Mouse (Mus musculus): Measurements from ENCODE around the gene Auts2. TPM values are rescaled to one million over a fixed set of nuclear protein-coding genes. Genes with fewer than 3 reads are reported as not detected.

Auts2 gene
- polyA plus RNA-seq, 1 experiment from 2014 or later, result 97.2 TPM

- Histone ChIP-seq H3K27ac (ENCODE audit: low read length) (peak overlapping the region; percentile 99), H3K4me3 (replicated peaks; ENCODE audit: low read length) (peak overlapping the region; percentile 99), H3K4me2 (ENCODE audit: low read length) (peak overlapping the region; percentile 60), H3K36me3 (ENCODE audit: control insufficient read depth, insufficient read depth) (no peaks in the 10 kb centered on the region), H3K4me1 (replicated peaks; ENCODE audit: control insufficient read depth, insufficient read depth, low read length) (peaks cover 27% of the 10 kb centered on the region), H3K9me3 (ENCODE audit: control insufficient read depth, low read length) (no peaks in the 10 kb centered on the region), H3K9ac (replicated peaks; ENCODE audit: low read depth, low read length) (peak overlapping the region; percentile 100), H3K27me3 (replicated peaks; ENCODE audit: control insufficient read depth, insufficient read depth, low read length) (no peaks in the 10 kb centered on the region)
- ATAC-seq, result peak; percentile 38
- under 1% methylated on average over 39 of the region's 44 CpGs for WGBS
These were observed 1005.9 kb downstream of the Auts2 start for GRCm38 (mm10) chr5:131537155-131537830.

- Histone ChIP-seq H3K4me3 (replicated peaks; ENCODE audit: low read length) (peak overlapping the region; percentile 99), H3K4me1 (replicated peaks; ENCODE audit: control insufficient read depth, insufficient read depth, low read length) (peaks cover 41% of the 10 kb centered on the region), H3K27me3 (replicated peaks; ENCODE audit: control insufficient read depth, insufficient read depth, low read length) (no peaks in the 10 kb centered on the region), H3K4me2 (ENCODE audit: low read length) (peak overlapping the region; percentile 60), H3K27ac (ENCODE audit: low read length) (peak overlapping the region; percentile 99), H3K36me3 (ENCODE audit: control insufficient read depth, insufficient read depth) (no peaks in the 10 kb centered on the region), H3K9ac (replicated peaks; ENCODE audit: low read depth, low read length) (peak overlapping the region; percentile 100), H3K9me3 (ENCODE audit: control insufficient read depth, low read length) (no peaks in the 10 kb centered on the region)
- ATAC-seq, result no peak
- WGBS, result 6% methylated on average over 6 of the region's 6 CpGs
These were observed 1007.4 kb downstream of the Auts2 start for GRCm38 (mm10) chr5:131535752-131536151.

DNA sequence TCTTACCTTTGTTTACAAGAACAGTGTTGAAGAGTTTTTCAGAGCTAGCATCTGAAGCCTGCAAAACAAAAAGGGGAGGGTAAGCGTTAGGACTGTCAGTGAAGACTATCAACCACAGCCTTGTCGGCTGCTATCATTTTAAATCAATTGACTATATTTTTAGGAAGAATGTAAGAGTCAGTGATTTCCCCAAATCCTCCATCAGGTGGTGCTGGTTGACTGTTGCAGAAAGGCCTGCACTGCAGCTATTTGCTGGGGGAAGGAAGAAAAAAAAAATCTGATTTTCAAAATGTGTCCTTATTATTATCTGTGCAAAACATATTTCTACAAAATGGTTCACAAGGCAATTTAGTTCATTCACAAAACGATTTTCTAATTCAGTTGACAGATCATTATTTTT, 1009.3 kb downstream of the Auts2 start:
- Histone ChIP-seq H3K4me3 (replicated peaks; ENCODE audit: low read length) (peak overlapping the region; percentile 42), H3K27ac (ENCODE audit: low read length) (no peak overlapping the region; the same call in 1 of the 2 replicates)

GRCm38 (mm10) chr5:131531744-131532552, 1011.2 kb downstream of the Auts2 start:
- WGBS, result 8% methylated on average over 15 of the region's 15 CpGs
- peak; percentile 73 for ATAC-seq

More for the DNA sequence above, 1009.3 kb downstream of the Auts2 start:
- WGBS, result 8% methylated on average over 3 of the region's 3 CpGs
- Histone ChIP-seq H3K36me3 (ENCODE audit: control insufficient read depth, insufficient read depth) (no peaks in the 10 kb centered on the region), H3K27me3 (replicated peaks; ENCODE audit: control insufficient read depth, insufficient read depth, low read length) (no peaks in the 10 kb centered on the region), H3K9ac (replicated peaks; ENCODE audit: low read depth, low read length) (peak overlapping the region; percentile 51), H3K4me2 (ENCODE audit: low read length) (peak overlapping the region; percentile 64), H3K9me3 (ENCODE audit: control insufficient read depth, low read length) (no peaks in the 10 kb centered on the region), H3K4me1 (replicated peaks; ENCODE audit: control insufficient read depth, insufficient read depth, low read length) (peaks cover 58% of the 10 kb centered on the region)
- ATAC-seq, result no peak

GRCm38 (mm10) chr5:131530828-131531227, 1012.3 kb downstream of the Auts2 start:
- Histone ChIP-seq H3K4me1 (replicated peaks; ENCODE audit: control insufficient read depth, insufficient read depth, low read length) (peaks cover 72% of the 10 kb centered on the region), H3K4me2 (ENCODE audit: low read length) (peak overlapping the region; percentile 56), H3K36me3 (ENCODE audit: control insufficient read depth, insufficient read depth) (no peaks in the 10 kb centered on the region), H3K4me3 (replicated peaks; ENCODE audit: low read length) (peak overlapping the region; percentile 31), H3K27ac (ENCODE audit: low read length) (peak overlapping the region; percentile 24), H3K27me3 (replicated peaks; ENCODE audit: control insufficient read depth, insufficient read depth, low read length) (no peaks in the 10 kb centered on the region), H3K9ac (replicated peaks; ENCODE audit: low read depth, low read length) (0 out of 2 replicates have a peak overlapping the region, but pooled peaks have one; percentile 5), H3K9me3 (ENCODE audit: control insufficient read depth, low read length) (no peaks in the 10 kb centered on the region)
- ATAC-seq, result peak; percentile 24
- 17% methylated on average over 2 of the region's 2 CpGs for WGBS

More at GRCm38 (mm10) chr5:131531744-131532552, 1011.2 kb downstream of the Auts2 start:
- H3K4me2 ChIP-seq (ENCODE audit: low read length), result peak overlapping the region; percentile 56
- no peaks in the 10 kb centered on the region for H3K36me3 ChIP-seq (ENCODE audit: control insufficient read depth, insufficient read depth)
- H3K27me3 ChIP-seq (replicated peaks; ENCODE audit: control insufficient read depth, insufficient read depth, low read length), result no peaks in the 10 kb centered on the region
- no peaks in the 10 kb centered on the region for H3K9me3 ChIP-seq (ENCODE audit: control insufficient read depth, low read length)
- H3K9ac ChIP-seq (replicated peaks; ENCODE audit: low read depth, low read length), result peak overlapping the region; percentile 35
- peaks cover 66% of the 10 kb centered on the region for H3K4me1 ChIP-seq (replicated peaks; ENCODE audit: control insufficient read depth, insufficient read depth, low read length)
- H3K4me3 ChIP-seq (replicated peaks; ENCODE audit: low read length), result peak overlapping the region; percentile 31
- H3K27ac ChIP-seq (ENCODE audit: low read length), result peak overlapping the region; percentile 21; the same call in 1 of the 2 replicates

DNA sequence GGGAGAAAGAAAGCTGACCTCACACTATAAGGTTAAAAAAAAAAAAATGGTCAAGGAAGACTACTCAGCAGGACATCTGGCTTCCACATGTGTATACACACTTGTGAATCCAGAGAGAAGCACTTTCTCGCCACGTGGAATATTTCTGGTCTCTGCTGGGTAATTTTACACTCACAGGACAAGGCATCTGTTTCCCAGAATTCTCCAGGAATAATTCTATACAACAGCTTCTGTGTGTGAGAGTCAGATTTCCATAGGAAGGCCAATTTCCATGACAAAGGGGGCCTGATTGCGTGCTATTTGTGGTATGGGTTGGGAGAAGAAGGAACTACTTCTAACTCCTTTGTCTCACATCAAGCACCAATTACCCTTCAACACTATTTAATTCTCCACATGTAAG, 1016.5 kb downstream of the Auts2 start:
- 20% methylated on average over 3 of the region's 3 CpGs for WGBS
- H3K4me3 ChIP-seq (replicated peaks; ENCODE audit: low read length), result no peak overlapping the region
- H3K4me1 ChIP-seq (replicated peaks; ENCODE audit: control insufficient read depth, insufficient read depth, low read length), result peaks cover 66% of the 10 kb centered on the region
- H3K4me2 ChIP-seq (ENCODE audit: low read length), result no peak overlapping the region
- H3K36me3 ChIP-seq (ENCODE audit: control insufficient read depth, insufficient read depth), result no peaks in the 10 kb centered on the region
- no peaks in the 10 kb centered on the region for H3K9me3 ChIP-seq (ENCODE audit: control insufficient read depth, low read length)
- no peak overlapping the region for H3K9ac ChIP-seq (replicated peaks; ENCODE audit: low read depth, low read length)
- peak overlapping the region; percentile 0; the same call in 1 of the 2 replicates for H3K27ac ChIP-seq (ENCODE audit: low read length)
- no peaks in the 10 kb centered on the region for H3K27me3 ChIP-seq (replicated peaks; ENCODE audit: control insufficient read depth, insufficient read depth, low read length)
- no peak for ATAC-seq

- no peak overlapping the region for H3K9ac ChIP-seq (replicated peaks; ENCODE audit: low read depth, low read length)
- no peaks in the 10 kb centered on the region for H3K9me3 ChIP-seq (ENCODE audit: control insufficient read depth, low read length)
- no peak overlapping the region for H3K27ac ChIP-seq (ENCODE audit: low read length)
- no peak overlapping the region for H3K4me2 ChIP-seq (ENCODE audit: low read length)
- peaks cover 50% of the 10 kb centered on the region for H3K4me1 ChIP-seq (replicated peaks; ENCODE audit: control insufficient read depth, insufficient read depth, low read length)
- H3K4me3 ChIP-seq (replicated peaks; ENCODE audit: low read length), result no peak overlapping the region
- 24% methylated on average over 12 of the region's 12 CpGs for WGBS
- peak; percentile 33; the same call in 1 of the 2 replicates for ATAC-seq
- no peaks in the 10 kb centered on the region for H3K27me3 ChIP-seq (replicated peaks; ENCODE audit: control insufficient read depth, insufficient read depth, low read length)
- no peaks in the 10 kb centered on the region for H3K36me3 ChIP-seq (ENCODE audit: control insufficient read depth, insufficient read depth)
These were observed 1018.2 kb downstream of the Auts2 start for GRCm38 (mm10) chr5:131524900-131525465.

DNA sequence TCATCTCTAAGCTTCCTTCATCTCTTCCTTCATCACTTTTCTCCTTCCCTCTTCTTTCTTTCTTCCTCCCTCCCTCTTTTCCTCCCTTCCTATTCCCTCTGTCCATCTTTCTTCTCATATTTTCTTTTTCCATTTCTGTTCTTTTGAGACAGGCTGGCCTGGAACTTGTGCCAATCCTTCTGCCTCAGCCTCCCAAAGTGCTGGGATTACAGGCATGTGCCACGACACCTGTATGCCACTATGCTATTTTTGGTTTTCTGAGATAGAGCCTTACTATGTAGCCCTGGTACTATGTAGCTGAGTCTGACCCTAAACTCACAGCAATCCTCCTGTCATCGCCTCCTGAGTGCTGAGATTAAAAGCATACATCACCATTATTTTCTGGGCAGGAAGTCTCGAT, 1023.6 kb downstream of the Auts2 start:
- ATAC-seq, result no peak
- 93% methylated on average over 3 of the region's 3 CpGs for WGBS
- no peak overlapping the region for H3K4me2 ChIP-seq (ENCODE audit: low read length)
- no peak overlapping the region for H3K4me3 ChIP-seq (replicated peaks; ENCODE audit: low read length)
- no peaks in the 10 kb centered on the region for H3K9me3 ChIP-seq (ENCODE audit: control insufficient read depth, low read length)
- no peaks in the 10 kb centered on the region for H3K36me3 ChIP-seq (ENCODE audit: control insufficient read depth, insufficient read depth)
- no peaks in the 10 kb centered on the region for H3K27me3 ChIP-seq (replicated peaks; ENCODE audit: control insufficient read depth, insufficient read depth, low read length)
- peaks cover 34% of the 10 kb centered on the region for H3K4me1 ChIP-seq (replicated peaks; ENCODE audit: control insufficient read depth, insufficient read depth, low read length)
- no peak overlapping the region for H3K27ac ChIP-seq (ENCODE audit: low read length)
- no peak overlapping the region for H3K9ac ChIP-seq (replicated peaks; ENCODE audit: low read depth, low read length)

GRCm38 (mm10) chr5:131517677-131518076, 1025.5 kb downstream of the Auts2 start:
- Histone ChIP-seq H3K4me1 (replicated peaks; ENCODE audit: control insufficient read depth, insufficient read depth, low read length) (peaks cover 32% of the 10 kb centered on the region), H3K27me3 (replicated peaks; ENCODE audit: control insufficient read depth, insufficient read depth, low read length) (no peaks in the 10 kb centered on the region), H3K4me2 (ENCODE audit: low read length) (no peak overlapping the region), H3K27ac (ENCODE audit: low read length) (no peak overlapping the region), H3K9ac (replicated peaks; ENCODE audit: low read depth, low read length) (no peak overlapping the region), H3K9me3 (ENCODE audit: control insufficient read depth, low read length) (no peaks in the 10 kb centered on the region), H3K36me3 (ENCODE audit: control insufficient read depth, insufficient read depth) (no peaks in the 10 kb centered on the region), H3K4me3 (replicated peaks; ENCODE audit: low read length) (no peak overlapping the region)
- no peak for ATAC-seq
- 63% methylated on average over 4 of the region's 4 CpGs for WGBS
